Mouse (Mus musculus) kidney, postnatal 0 days (tissue): ENCODE data around the gene Cluh. TPM values are rescaled to one million over a fixed set of nuclear protein-coding genes. Genes with fewer than 3 reads are reported as not detected.

Experiments
- ATAC-seq: fragments of 200-750 bp; cut with Nextera tagmentation; replicated peaks from 2 replicates; pipeline ENCODE4 v1.8.0; 2017; ENCODE audit warnings: low read depth, moderate number of reproducible peaks, moderate TSS enrichment, moderate library complexity; ENCODE audit not compliant: low FRiP score
- DNase-seq: peaks from one replicate; pipeline ENCODE4 v3.0.0-alpha.2; 2016; ENCODE audit warnings: low spot score
- H3K27ac ChIP-seq: fragments of 300-500 bp; sonication (generic); 2 replicates; pipeline ENCODE4 v1.5.1; 2014; ENCODE audit warnings: mild to moderate bottlenecking
- H3K27me3 ChIP-seq: fragments of 300-500 bp; sonication (generic); 2 replicates; pipeline ENCODE4 v1.6.1; 2014; ENCODE audit warnings: low read length, mixed read lengths; ENCODE audit not compliant: insufficient read depth
- H3K36me3 ChIP-seq: fragments of 300-500 bp; sonication (generic); 2 replicates; pipeline ENCODE4 v1.6.1; 2014; ENCODE audit warnings: low read length, mixed read lengths; ENCODE audit not compliant: insufficient read depth
- H3K4me1 ChIP-seq: fragments of 300-500 bp; sonication (generic); replicated peaks from 2 replicates; pipeline ENCODE4 v1.6.1; 2014; ENCODE audit warnings: antibody characterized with exemption, low read length, mixed read lengths; ENCODE audit not compliant: insufficient read depth
- H3K4me2 ChIP-seq: fragments of 300-500 bp; sonication (generic); 2 replicates; pipeline ENCODE4 v1.6.1; 2014; ENCODE audit warnings: mild to moderate bottlenecking, low read length, moderate library complexity, mixed read lengths
- H3K4me3 ChIP-seq: fragments of 300-500 bp; sonication (generic); replicated peaks from 2 replicates; pipeline ENCODE4 v1.5.1; 2014; ENCODE audit warnings: low read depth, low read length
- H3K9ac ChIP-seq: fragments of 300-500 bp; sonication (generic); 2 replicates; pipeline ENCODE4 v1.6.1; 2014; ENCODE audit warnings: low read depth, low read length
- H3K9me3 ChIP-seq: fragments of 300-500 bp; sonication (generic); replicated peaks from 2 replicates; pipeline ENCODE4 v1.6.1; 2016; ENCODE audit warnings: low read length, inconsistent platforms, mixed read lengths
- CTCF ChIP-seq: IDR thresholded peaks from 2 replicates; pipeline ENCODE4 v1.5.1; 2016; ENCODE audit warnings: antibody characterized with exemption, low read depth, mild to moderate bottlenecking, moderate library complexity
- WGBS: fragments of 180-500 bp; shearing (Covaris S2); extraction: QIAGEN DNeasy Blood & Tissue Kit; methylation state at CpG from one replicate; pipeline ENCODE4 v1.1.7; 2014; 5-methylcytosine and 5-hydroxymethylcytosine counted together
- polyA plus RNA-seq: library from polyadenylated mRNA; unstranded; fragments of >200 nt; fragmentation: Nextera tagmentation; extraction: Ambion mirVana; gene quantifications from 2 replicates; pipeline ENCODE4 v1.2.1, GENCODE M21; 2015

Cluh gene
- polyA plus RNA-seq, 1 experiment from 2014 or later, result 32.6 TPM

- Histone ChIP-seq H3K4me1 (no peaks in the 10 kb centered on the region), H3K4me3 (no peak overlapping the region), H3K36me3 (no peaks in the 10 kb centered on the region), H3K9ac (no peak overlapping the region), H3K4me2 (no peak overlapping the region), H3K9me3 (no peaks in the 10 kb centered on the region), H3K27me3 (peaks cover 23% of the 10 kb centered on the region), H3K27ac (no peak overlapping the region)
- no peak for ATAC-seq
- no peak for TF ChIP-seq CTCF
- WGBS, result 43% methylated on average over 5 of the region's 5 CpGs
- no peak for DNase-seq
These were observed 33.7 kb upstream of the Cluh start for GRCm38 (mm10) chr11:74615571-74615970.

- Histone ChIP-seq H3K27me3 (peaks cover 14% of the 10 kb centered on the region), H3K4me2 (peak within 1 kb of the TSS; percentile 42), H3K36me3 (no peaks in the 10 kb centered on the region), H3K4me1 (no peaks in the 10 kb centered on the region), H3K9ac (no peak within 1 kb of the TSS), H3K9me3 (no peaks in the 10 kb centered on the region), H3K27ac (no peak within 1 kb of the TSS), H3K4me3 (no peak within 1 kb of the TSS)
- peak; percentile 88 for DNase-seq
- TF ChIP-seq CTCF, result peak; percentile 32; the same call in 1 of the 2 replicates
- WGBS, result under 1% methylated on average over 51 of the region's 63 CpGs
- ATAC-seq, result peak; percentile 57
These were observed 29.9 kb upstream of the Cluh start, which contains the start of gene Ccdc92b for GRCm38 (mm10) chr11:74619201-74619955. Gene Ccdc92b (plus strand): TSS chr11:74619605.

GRCm38 (mm10) chr11:74619956-74620300, 29.4 kb upstream of the Cluh start:
- peak overlapping the region; percentile 42; the same call in 1 of the 2 replicates for H3K4me2 ChIP-seq
- H3K27me3 ChIP-seq, result peaks cover 14% of the 10 kb centered on the region
- no peak overlapping the region for H3K27ac ChIP-seq
- H3K4me3 ChIP-seq, result no peak overlapping the region
- DNase-seq, result no peak
- WGBS, result 2% methylated on average over 15 of the region's 16 CpGs
- H3K36me3 ChIP-seq, result no peaks in the 10 kb centered on the region
- no peak for ATAC-seq
- H3K9me3 ChIP-seq, result no peaks in the 10 kb centered on the region
- TF ChIP-seq CTCF, result no peak
- H3K9ac ChIP-seq, result no peak overlapping the region
- no peaks in the 10 kb centered on the region for H3K4me1 ChIP-seq

- no peak for TF ChIP-seq CTCF
- WGBS, result 73% methylated on average over 8 of the region's 8 CpGs
- Histone ChIP-seq H3K4me2 (no peak overlapping the region), H3K9ac (no peak overlapping the region), H3K4me1 (no peaks in the 10 kb centered on the region), H3K4me3 (no peak overlapping the region), H3K36me3 (no peaks in the 10 kb centered on the region), H3K27me3 (peaks cover 14% of the 10 kb centered on the region), H3K9me3 (no peaks in the 10 kb centered on the region), H3K27ac (no peak overlapping the region)
- no peak for DNase-seq
- ATAC-seq, result no peak
These were observed 27.2 kb upstream of the Cluh start for GRCm38 (mm10) chr11:74621974-74622669.

- no peak for ATAC-seq
- Histone ChIP-seq H3K4me3 (no peak overlapping the region), H3K4me1 (no peaks in the 10 kb centered on the region), H3K27ac (no peak overlapping the region), H3K36me3 (no peaks in the 10 kb centered on the region), H3K9me3 (no peaks in the 10 kb centered on the region), H3K9ac (no peak overlapping the region), H3K27me3 (peaks cover 14% of the 10 kb centered on the region), H3K4me2 (no peak overlapping the region)
- WGBS, result 62% methylated on average over 6 of the region's 6 CpGs
- no peak for DNase-seq
- TF ChIP-seq CTCF, result no peak
These were observed 25.6 kb upstream of the Cluh start for GRCm38 (mm10) chr11:74623693-74624092.

- no peak for ATAC-seq
- no peak for TF ChIP-seq CTCF
- Histone ChIP-seq H3K27ac (no peak overlapping the region), H3K4me1 (no peaks in the 10 kb centered on the region), H3K9me3 (no peaks in the 10 kb centered on the region), H3K4me2 (no peak overlapping the region), H3K27me3 (peaks cover 6% of the 10 kb centered on the region), H3K4me3 (no peak overlapping the region), H3K9ac (no peak overlapping the region), H3K36me3 (no peaks in the 10 kb centered on the region)
- DNase-seq, result no peak
These were observed 24.0 kb upstream of the Cluh start for GRCm38 (mm10) chr11:74625333-74625732.
